Mouse (Mus musculus): ENCODE measurements around the gene Cbx2.

- TF ChIP-seq CTCF (IDR thresholded peaks at IDR 0.05; ENCODE audit: borderline replicate concordance, control insufficient read depth, extremely low read depth, insufficient read depth, low read length, poor library complexity): no peak
- no peak for TF ChIP-seq POLR2A (IDR thresholded peaks at IDR 0.05; ENCODE audit: control insufficient read depth, extremely low read depth, insufficient read depth, low read length, poor library complexity)
These were observed 24.7 kb downstream of the Cbx2 start for GRCm38 (mm10) chr11:119047261-119048132.
